Mouse (Mus musculus): ENCODE data around the gene Zfp128.

DNA sequence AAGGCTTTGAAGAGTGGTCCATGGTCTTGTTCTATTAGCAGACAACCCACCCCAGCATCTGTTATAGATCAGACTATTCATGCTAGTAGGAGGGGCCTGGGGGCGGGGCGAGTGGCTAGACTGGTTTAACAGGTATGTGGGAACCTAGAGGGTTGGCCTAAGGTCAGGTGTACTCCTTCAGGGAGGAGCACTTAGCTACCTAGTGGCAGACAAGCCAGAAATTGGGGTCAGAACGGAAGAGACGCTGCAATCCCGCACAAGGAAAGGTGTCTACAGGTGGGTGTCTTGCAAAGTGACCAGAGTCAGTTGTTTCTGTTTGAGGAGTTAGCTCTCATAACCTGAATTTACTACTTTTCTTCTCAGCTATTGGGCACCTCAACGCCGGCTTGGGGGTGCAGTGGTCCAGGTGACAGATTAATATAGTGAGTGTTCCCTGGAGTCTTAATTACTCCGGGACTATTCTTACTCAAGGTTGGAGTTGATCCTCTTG is 46.3 kb downstream of the Zfp128 start, which contains the start of gene Rnf225:
- TF ChIP-seq CTCF (IDR thresholded peaks at IDR 0.05; ENCODE audit: low read depth): no peak
- TF ChIP-seq EP300 (IDR thresholded peaks at IDR 0.05; ENCODE audit: low read depth): no peak

All from liver, embryonic 14.5 days (tissue).